Comparison of ENCODE assay signal across 9 mouse cellular contexts in the genomic region with DNA sequence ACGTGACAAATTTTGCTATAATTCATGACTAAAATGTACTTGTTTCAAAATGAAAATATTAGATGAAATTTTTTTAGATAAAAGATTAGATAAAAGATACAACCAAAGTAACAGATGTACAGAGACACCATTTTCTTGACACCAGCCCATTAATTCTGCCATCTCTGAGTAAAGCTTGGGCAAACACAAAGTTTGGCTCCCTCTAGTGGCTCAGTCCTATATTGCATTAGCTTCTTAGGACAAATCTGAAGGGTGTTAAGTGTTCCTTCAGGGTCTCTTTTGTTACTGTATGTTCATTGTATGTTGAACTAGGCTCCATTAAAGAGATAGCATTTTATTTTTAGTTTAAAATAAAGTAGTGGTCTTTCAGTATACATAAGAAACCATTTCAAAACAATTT. TPM values are rescaled to one million over a fixed set of nuclear protein-coding genes. Genes with fewer than 3 reads are reported as not detected.
DNase-seq lines count a peak whose midpoint lies in the region; ATAC-seq and TF ChIP-seq lines count a peak whose summit lies in the region.
"Had no signal": no experiment of that assay in that cellular context is flagged by ENCODE, and none has a peak within 500 bp of the region (broad histone marks: within the 10 kb centered on the region; RNA-seq: fewer than 3 reads in every experiment).

No protein-coding gene starts in this region.

- peak; percentile 34 for DNase-seq in forebrain, embryonic 10.5 days (ENCODE audit: extremely low spot score, low spot score)
- peak; percentile 43 to 71 for DNase-seq in left cerebral cortex, adult 18-20 months (ENCODE audit: low spot score in 2 of 2)
- no peak for DNase-seq in left cerebral cortex, postnatal 36 days (ENCODE audit: low spot score in 2 of 2)
- DNase-seq in NIH3T3 (ENCODE audit: low read depth) = peak; percentile 88
- DNase-seq in embryo, embryonic 11.5 days (ENCODE audit: low read depth, low spot score) = peak; percentile 57
- peak; percentile 55 for DNase-seq in liver, postnatal 0 days
- peak; percentile 21 to 60 for DNase-seq in spleen, postnatal 10 days (ENCODE audit: low spot score in 2 of 2)

- no peaks in the 10 kb centered on the region; the same call in 1 of the 2 replicates for H3K9me3 ChIP-seq in forebrain, embryonic 10.5 days
- H3K9me3 ChIP-seq in forebrain, embryonic 13.5 days (replicated peaks) = no peaks in the 10 kb centered on the region
- no peaks in the 10 kb centered on the region for H3K9me3 ChIP-seq in liver, postnatal 0 days (ENCODE audit: low read length)

- no peak overlapping the region for H3K4me2 ChIP-seq in forebrain, embryonic 13.5 days
- H3K4me2 ChIP-seq in liver, postnatal 0 days (ENCODE audit: low read depth, low read length) = no peak overlapping the region

- H3K4me3 ChIP-seq in forebrain, embryonic 10.5 days = no peak overlapping the region
- no peak overlapping the region for H3K4me3 ChIP-seq in forebrain, embryonic 13.5 days
- H3K4me3 ChIP-seq in liver, postnatal 0 days (ENCODE audit: low read depth, low read length) = no peak overlapping the region

- no peak overlapping the region for H3K27ac ChIP-seq in forebrain, embryonic 10.5 days
- H3K27ac ChIP-seq in forebrain, embryonic 13.5 days = no peak overlapping the region
- H3K27ac ChIP-seq in liver, postnatal 0 days (ENCODE audit: low read depth) = no peak overlapping the region
- H3K27ac ChIP-seq: macrophage had no signal

- peak; percentile 90 for TF ChIP-seq CTCF in liver, postnatal 0 days (IDR thresholded peaks at IDR 0.05; ENCODE audit: low read depth)

- no peak overlapping the region for H3K9ac ChIP-seq in forebrain, embryonic 13.5 days
- H3K9ac ChIP-seq in liver, postnatal 0 days (replicated peaks) = no peak overlapping the region

- H3K27me3 ChIP-seq in forebrain, embryonic 10.5 days (ENCODE audit: poor library complexity, severe bottlenecking) = no peaks in the 10 kb centered on the region
- no peaks in the 10 kb centered on the region for H3K27me3 ChIP-seq in forebrain, embryonic 13.5 days
- no peaks in the 10 kb centered on the region for H3K27me3 ChIP-seq in liver, postnatal 0 days (ENCODE audit: insufficient read depth, low read length)

- intact Hi-C loops in left cerebral cortex, postnatal 36 days (cut with DNase I) = no loop called here

- WGBS in forebrain, embryonic 10.5 days = 84% methylated on average over 1 of the region's 1 CpGs
- WGBS in forebrain, embryonic 13.5 days = 95% methylated on average over 1 of the region's 1 CpGs
- 85% methylated on average over 1 of the region's 1 CpGs for WGBS in liver, postnatal 0 days (ENCODE audit: insufficient replicate concordance)

- H3K4me1 ChIP-seq in forebrain, embryonic 10.5 days = no peaks in the 10 kb centered on the region
- no peaks in the 10 kb centered on the region for H3K4me1 ChIP-seq in forebrain, embryonic 13.5 days
- peaks cover 6% of the 10 kb centered on the region for H3K4me1 ChIP-seq in liver, postnatal 0 days (ENCODE audit: insufficient read depth)

- TF ChIP-seq EP300 in liver, postnatal 0 days (IDR thresholded peaks at IDR 0.05; ENCODE audit: low read depth) = no peak

- H3K36me3 ChIP-seq in forebrain, embryonic 10.5 days (replicated peaks) = no peaks in the 10 kb centered on the region
- H3K36me3 ChIP-seq in forebrain, embryonic 13.5 days (ENCODE audit: poor library complexity, severe bottlenecking) = no peaks in the 10 kb centered on the region
- no peaks in the 10 kb centered on the region for H3K36me3 ChIP-seq in liver, postnatal 0 days (replicated peaks; ENCODE audit: insufficient read depth, low read length)

- ATAC-seq in forebrain, embryonic 13.5 days = no peak
- no peak for ATAC-seq in liver, postnatal 0 days

RNA-seq across cellular contexts. Expression of a gene that starts 8.2 kb away (rescaled TPM):
- polyA plus RNA-seq in forebrain, embryonic 10.5 days (2016; fragmentation: Nextera tagmentation; extraction: Ambion mirVana) = 0.36 and 0.60 TPM in 2 replicates
- polyA plus RNA-seq in forebrain, embryonic 13.5 days (2015; fragmentation: Nextera tagmentation; extraction: Ambion mirVana) = 0.62 and 0.82 TPM in 2 replicates
- total RNA-seq in left cerebral cortex, adult 18-20 months (2021) = under 1 TPM; 0.26 to 0.59 TPM
- under 1 TPM; 0.48 to 0.81 TPM for total RNA-seq in left cerebral cortex, postnatal 36 days (2021)
- polyA plus RNA-seq in liver, postnatal 0 days (2015; fragmentation: Nextera tagmentation; extraction: Ambion mirVana) = 0.43 TPM in 2 replicates
- polyA plus RNA-seq: macrophage had no signal

RNA-seq across cellular contexts. Expression of a gene that starts 21.9 kb away (rescaled TPM):
- 84.4 and 84.9 TPM in 2 replicates for polyA plus RNA-seq in forebrain, embryonic 10.5 days (2016; fragmentation: Nextera tagmentation; extraction: Ambion mirVana)
- 70.1 and 78.9 TPM in 2 replicates for polyA plus RNA-seq in forebrain, embryonic 13.5 days (2015; fragmentation: Nextera tagmentation; extraction: Ambion mirVana)
- 10 to 100 TPM; 42.4 to 43.2 TPM for total RNA-seq in left cerebral cortex, adult 18-20 months (2021)
- 10 to 100 TPM; 37.7 to 39.3 TPM for total RNA-seq in left cerebral cortex, postnatal 36 days (2021)
- polyA plus RNA-seq in liver, postnatal 0 days (2015; fragmentation: Nextera tagmentation; extraction: Ambion mirVana) = 71.6 and 73.2 TPM in 2 replicates

Comparison
In these comparisons a context has a peak if more than half of its experiments do, and no peak if none do; other contexts are left out.
1. DNase-seq: peak in forebrain, embryonic 10.5 days (single experiment), left cerebral cortex, adult 18-20 months (2 of 2), NIH3T3 (single experiment), embryo, embryonic 11.5 days (single experiment), liver, postnatal 0 days (single experiment) and spleen, postnatal 10 days (2 of 2); none in left cerebral cortex, postnatal 36 days (0 of 2).